Mouse (Mus musculus) right cerebral cortex, postnatal 25 days (tissue): ENCODE measurements around the gene Serpina11.
"Not testable (repeated sequence)": the region's sequence is repeated elsewhere in the genome, so short reads cannot be mapped to it uniquely, and the experiment has no call there.

Source experiments
- DNase-seq: peaks from one replicate; pipeline ENCODE4 v3.0.0; 2022

Serpina11 gene

GRCm38 (mm10) chr12:103969577-103970116 is 20.1 kb downstream of the Serpina11 start:
- DNase-seq = no peak

- no peak for DNase-seq
Measured at GRCm38 (mm10) chr12:103966761-103967160, 23.0 kb downstream of the Serpina11 start.

- DNase-seq = no peak
Measured at GRCm38 (mm10) chr12:103963288-103963687, 26.5 kb downstream of the Serpina11 start.

DNA sequence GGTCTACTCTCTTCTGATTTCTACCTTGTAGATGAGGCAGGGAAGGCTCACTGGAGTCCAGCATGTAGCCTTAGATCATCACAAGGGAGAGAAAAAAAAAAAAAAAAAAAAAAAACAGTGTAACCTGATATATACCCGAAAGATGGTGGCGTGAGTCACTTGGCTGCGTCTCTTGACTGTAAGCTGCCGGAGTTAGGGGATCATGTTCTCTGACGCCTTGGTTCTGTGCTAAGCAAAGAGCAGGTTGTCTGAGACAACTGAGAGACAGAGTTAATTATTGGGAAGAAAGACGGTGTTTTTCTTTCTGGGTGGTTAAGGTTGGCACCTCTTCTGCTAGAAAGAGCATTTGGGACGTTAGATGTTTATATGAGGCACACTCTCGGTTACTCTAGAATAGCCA is 26.9 kb downstream of the Serpina11 start:
- DNase-seq = no peak

DNA sequence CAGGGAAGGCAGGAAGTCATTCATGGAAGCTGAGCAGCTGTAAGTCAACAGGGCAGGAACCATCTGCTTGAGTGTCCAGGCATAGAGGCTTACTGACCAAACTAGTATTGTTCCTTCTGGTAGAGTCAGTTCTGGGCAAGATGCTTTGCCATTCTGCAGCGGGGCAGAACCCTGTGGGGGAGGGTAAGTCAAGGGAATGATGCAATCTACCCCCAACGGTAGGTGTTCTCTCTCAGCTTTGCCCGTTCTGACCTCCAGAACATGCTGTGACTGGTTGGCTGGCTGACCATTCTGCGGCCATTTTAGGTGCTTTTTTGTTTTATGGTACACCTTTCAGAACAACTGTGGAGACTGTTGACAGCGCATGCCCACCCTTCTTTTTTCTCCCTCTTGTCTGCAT is 27.4 kb downstream of the Serpina11 start:
- no peak for DNase-seq

DNA sequence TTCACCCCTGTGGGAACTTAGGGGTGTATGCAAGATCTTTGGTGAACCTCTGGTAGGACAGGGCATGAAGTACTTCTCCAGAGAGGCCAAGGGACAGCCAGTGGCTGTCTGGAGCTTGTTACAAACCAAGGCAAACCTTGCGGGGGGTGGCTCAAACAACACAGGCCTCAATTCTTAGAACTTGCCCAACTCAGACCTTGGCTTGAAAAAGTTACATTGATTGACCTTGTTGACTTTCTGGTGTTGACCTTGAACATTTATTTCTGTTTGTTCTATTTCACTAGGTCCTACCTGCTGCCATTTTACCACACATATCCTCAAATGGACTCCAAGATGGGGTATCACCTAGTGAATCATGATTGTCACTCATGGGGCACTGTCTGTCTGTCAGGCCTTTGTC is 28.0 kb downstream of the Serpina11 start:
- no peak for DNase-seq

- no peak for DNase-seq
Measured at GRCm38 (mm10) chr12:103958798-103959197, 31.0 kb downstream of the Serpina11 start, which contains the start of gene Serpina1e. Gene Serpina1e, minus strand, starts transcription at chr12:103958975.

DNA sequence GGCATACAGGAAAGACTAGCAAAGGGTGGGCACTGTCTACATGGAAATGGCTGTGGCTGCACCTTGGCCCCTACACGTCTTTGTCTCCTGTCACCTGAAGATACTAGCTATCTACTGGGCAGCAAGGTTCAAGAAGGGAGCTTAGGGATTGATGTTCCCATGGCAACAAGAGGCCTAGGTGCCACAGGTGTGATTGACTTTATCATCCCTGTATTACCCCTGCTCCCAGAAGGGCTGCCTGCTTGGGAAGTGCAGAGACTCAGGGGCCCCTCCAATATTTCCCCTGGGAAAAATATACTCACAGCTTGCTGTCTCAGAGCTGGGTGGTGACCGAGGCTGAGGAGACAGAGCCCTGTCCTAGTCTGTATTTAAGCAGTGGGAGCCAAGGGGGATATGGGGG is 33.2 kb downstream of the Serpina11 start:
- DNase-seq = not testable (repeated sequence)

- not testable (repeated sequence) for DNase-seq
Measured at GRCm38 (mm10) chr12:103952972-103953371, 36.8 kb downstream of the Serpina11 start.

GRCm38 (mm10) chr12:103946243-103946642 is 43.5 kb downstream of the Serpina11 start:
- DNase-seq = no peak
